Mouse (Mus musculus) E14TG2a.4 (cell line): ENCODE measurements at regions not wholly inside any gene's neighbourhood (a gene's known extent, or its start where the extent isn't known, plus 50 kb on each side); places are given as distances from the start of the nearest gene placed in this dataset.

Experiments used
- H3K27me3 ChIP-seq: 2 replicates; pipeline ENCODE4 v1.6.1; 2014; ENCODE audit warnings: low read length, control low read depth; ENCODE audit not compliant: insufficient read depth
- H3K36me3 ChIP-seq: 2 replicates; pipeline ENCODE4 v1.6.1; 2014; ENCODE audit warnings: low read length, control low read depth; ENCODE audit not compliant: insufficient read depth
- H3K4me1 ChIP-seq: replicated peaks from 2 replicates; pipeline ENCODE4 v1.6.1; 2014; ENCODE audit warnings: low read depth, low read length, control low read depth
- H3K4me3 ChIP-seq: replicated peaks from 2 replicates; pipeline ENCODE4 v1.5.1; 2014; ENCODE audit warnings: mild to moderate bottlenecking, low read length
- H3K9me3 ChIP-seq: 2 replicates; pipeline ENCODE4 v1.6.1; 2014; ENCODE audit warnings: low read length, control low read depth
- CTCF ChIP-seq: conservative IDR thresholded peaks from 2 replicates; pipeline ENCODE4 v1.5.1; 2014; ENCODE audit warnings: low read length
- NANOG ChIP-seq: IDR thresholded peaks from 2 replicates; pipeline ENCODE4 v1.6.1; 2014; ENCODE audit warnings: borderline replicate concordance, low read length, mixed read lengths
- POU5F1 ChIP-seq: IDR thresholded peaks from 2 replicates; pipeline ENCODE4 v1.6.1; 2014; ENCODE audit warnings: low read length, borderline replicate concordance

GRCm38 (mm10) chr10:109607121-109607520, 596.3 kb upstream of the Syt1 start:
- TF ChIP-seq NANOG (no peak), POU5F1 (no peak), CTCF (no peak)
- Histone ChIP-seq H3K4me3 (no peak overlapping the region), H3K9me3 (no peaks in the 10 kb centered on the region)

GRCm38 (mm10) chr10:109603241-109603640, 592.5 kb upstream of the Syt1 start:
- Histone ChIP-seq H3K4me3 (no peak overlapping the region), H3K27me3 (no peaks in the 10 kb centered on the region), H3K9me3 (no peaks in the 10 kb centered on the region), H3K4me1 (no peaks in the 10 kb centered on the region), H3K36me3 (no peaks in the 10 kb centered on the region)
- TF ChIP-seq POU5F1, result no peak

More at GRCm38 (mm10) chr10:109607121-109607520, 596.3 kb upstream of the Syt1 start:
- Histone ChIP-seq H3K4me1 (no peaks in the 10 kb centered on the region), H3K36me3 (no peaks in the 10 kb centered on the region), H3K27me3 (no peaks in the 10 kb centered on the region)

- TF ChIP-seq NANOG (no peak), POU5F1 (no peak), CTCF (no peak)
- H3K4me3 ChIP-seq, result no peak overlapping the region
- no peaks in the 10 kb centered on the region for H3K4me1 ChIP-seq
- H3K9me3 ChIP-seq, result no peaks in the 10 kb centered on the region
- H3K27me3 ChIP-seq, result no peaks in the 10 kb centered on the region
- H3K36me3 ChIP-seq, result no peaks in the 10 kb centered on the region
Observed at GRCm38 (mm10) chr10:109598604-109599003, 587.8 kb upstream of the Syt1 start.

- Histone ChIP-seq H3K4me1 (no peaks in the 10 kb centered on the region), H3K36me3 (no peaks in the 10 kb centered on the region), H3K9me3 (no peaks in the 10 kb centered on the region), H3K4me3 (no peak overlapping the region), H3K27me3 (no peaks in the 10 kb centered on the region)
- no peak for TF ChIP-seq NANOG
- no peak for TF ChIP-seq POU5F1
- TF ChIP-seq CTCF, result no peak
Observed at GRCm38 (mm10) chr10:109573200-109573599, 562.4 kb upstream of the Syt1 start.

- Histone ChIP-seq H3K27me3 (no peaks in the 10 kb centered on the region), H3K36me3 (no peaks in the 10 kb centered on the region), H3K4me3 (no peak overlapping the region), H3K4me1 (no peaks in the 10 kb centered on the region), H3K9me3 (no peaks in the 10 kb centered on the region)
- TF ChIP-seq POU5F1, result no peak
- no peak for TF ChIP-seq NANOG
- no peak for TF ChIP-seq CTCF
Observed at GRCm38 (mm10) chr10:109569798-109570197, 559.0 kb upstream of the Syt1 start.

GRCm38 (mm10) chr10:109566675-109567074, 555.9 kb upstream of the Syt1 start:
- Histone ChIP-seq H3K9me3 (no peaks in the 10 kb centered on the region), H3K4me1 (no peaks in the 10 kb centered on the region), H3K27me3 (no peaks in the 10 kb centered on the region), H3K4me3 (no peak overlapping the region), H3K36me3 (no peaks in the 10 kb centered on the region)
- TF ChIP-seq NANOG (no peak), POU5F1 (no peak), CTCF (no peak)

GRCm38 (mm10) chr10:109561638-109562037, 550.9 kb upstream of the Syt1 start:
- Histone ChIP-seq H3K4me1 (no peaks in the 10 kb centered on the region), H3K36me3 (no peaks in the 10 kb centered on the region), H3K9me3 (peaks cover 18% of the 10 kb centered on the region), H3K4me3 (no peak overlapping the region), H3K27me3 (no peaks in the 10 kb centered on the region)
- TF ChIP-seq NANOG (no peak), POU5F1 (no peak), CTCF (no peak)

GRCm38 (mm10) chr10:109561094-109561493, 550.3 kb upstream of the Syt1 start:
- Histone ChIP-seq H3K4me1 (no peaks in the 10 kb centered on the region), H3K9me3 (peaks cover 18% of the 10 kb centered on the region), H3K4me3 (no peak overlapping the region), H3K27me3 (no peaks in the 10 kb centered on the region), H3K36me3 (no peaks in the 10 kb centered on the region)
- TF ChIP-seq NANOG (no peak), CTCF (no peak), POU5F1 (no peak)

GRCm38 (mm10) chr10:109543301-109543700, 532.5 kb upstream of the Syt1 start:
- Histone ChIP-seq H3K4me3 (no peak overlapping the region), H3K4me1 (no peaks in the 10 kb centered on the region), H3K36me3 (no peaks in the 10 kb centered on the region), H3K9me3 (no peaks in the 10 kb centered on the region), H3K27me3 (no peaks in the 10 kb centered on the region)
- TF ChIP-seq CTCF (no peak), NANOG (no peak), POU5F1 (no peak)
